Mouse (Mus musculus) brain, embryonic 14.5 days (tissue): Measurements from ENCODE around the gene Atox1. TPM values are rescaled to one million over a fixed set of nuclear protein-coding genes. Genes with fewer than 3 reads are reported as not detected.

Experiments used
- DNase-seq: peaks from one replicate; pipeline ENCODE4 v3.0.0-alpha.2; 2011; ENCODE audit warnings: low read depth
- CTCF ChIP-seq: fragments of 200-500 bp; IDR thresholded peaks from 2 replicates; pipeline ENCODE4 v1.5.1; 2012; ENCODE audit warnings: inconsistent platforms, mild to moderate bottlenecking, moderate library complexity, borderline replicate concordance; ENCODE audit not compliant: insufficient read depth, insufficient read length; ENCODE audit errors: extremely low read depth
- POLR2A ChIP-seq: fragments of 200-500 bp; IDR thresholded peaks from 2 replicates; pipeline ENCODE4 v1.6.1; 2012; ENCODE audit warnings: mild to moderate bottlenecking, inconsistent platforms, borderline replicate concordance; ENCODE audit not compliant: poor library complexity, insufficient read depth, insufficient read length, severe bottlenecking; ENCODE audit errors: extremely low read depth
- polyA plus RNA-seq: library from polyadenylated mRNA; depleted of rRNA; stranded (reverse); fragments of >200 nt; gene quantifications from 2 replicates; pipeline ENCODE4 v1.2.3, GENCODE M21; 2012; rRNA removed

Gene Atox1
- polyA plus RNA-seq: 179 and 207 TPM in 2 replicates

GRCm38 (mm10) chr11:55461019-55461645 lies at the start of gene Atox1:
Gene Atox1, minus strand, starts transcription at chr11:55461239.
- TF ChIP-seq POLR2A: peak; percentile 53; the same call in 1 of the 2 replicates
- TF ChIP-seq CTCF: no peak
- peak; percentile 98 for DNase-seq

GRCm38 (mm10) chr11:55505485-55505884 lies 44.4 kb upstream of the Atox1 start:
- DNase-seq: no peak
- no peak for TF ChIP-seq POLR2A
- TF ChIP-seq CTCF: no peak

GRCm38 (mm10) chr11:55502886-55503285 lies 41.8 kb upstream of the Atox1 start:
- TF ChIP-seq CTCF: no peak
- TF ChIP-seq POLR2A: no peak
- no peak for DNase-seq

GRCm38 (mm10) chr11:55501955-55502531 lies 41.0 kb upstream of the Atox1 start:
- no peak for DNase-seq
- TF ChIP-seq POLR2A: no peak
- TF ChIP-seq CTCF: no peak

- peak; percentile 73 for DNase-seq
- no peak for TF ChIP-seq POLR2A
- peak; percentile 75; the same call in 1 of the 2 replicates for TF ChIP-seq CTCF
Observed at GRCm38 (mm10) chr11:55497885-55498284, 36.8 kb upstream of the Atox1 start.

- TF ChIP-seq POLR2A (no peak), CTCF (no peak)
- no peak for DNase-seq
Observed at GRCm38 (mm10) chr11:55496158-55496557, 35.1 kb upstream of the Atox1 start.

GRCm38 (mm10) chr11:55485443-55485842 lies 24.4 kb upstream of the Atox1 start:
- no peak for DNase-seq
- TF ChIP-seq CTCF (no peak), POLR2A (no peak)

GRCm38 (mm10) chr11:55473219-55473618 lies 12.2 kb upstream of the Atox1 start:
- DNase-seq: no peak
- TF ChIP-seq POLR2A: no peak
- TF ChIP-seq CTCF: no peak

GRCm38 (mm10) chr11:55471467-55471866 lies 10.4 kb upstream of the Atox1 start:
- TF ChIP-seq POLR2A (no peak), CTCF (no peak)
- no peak for DNase-seq

GRCm38 (mm10) chr11:55470761-55471160 lies 9.7 kb upstream of the Atox1 start:
- no peak for DNase-seq
- TF ChIP-seq POLR2A (no peak), CTCF (no peak)

- DNase-seq: peak; percentile 47
- TF ChIP-seq CTCF: no peak
- no peak for TF ChIP-seq POLR2A
Observed at GRCm38 (mm10) chr11:55469923-55470691, 9.1 kb upstream of the Atox1 start.

- DNase-seq: peak; percentile 100
- TF ChIP-seq POLR2A: peak; percentile 100
- TF ChIP-seq CTCF: no peak
Observed at GRCm38 (mm10) chr11:55469048-55469843, 8.2 kb upstream of the Atox1 start, which contains the start of gene G3bp1. Gene G3bp1, plus strand, starts transcription at chr11:55469685.
